Mouse (Mus musculus) G1E (cell line): ENCODE measurements around the gene Clec16a.

Experiments used
- CTCF ChIP-seq: IDR thresholded peaks from 2 replicates; pipeline ENCODE4 v1.5.1; 2012; ENCODE audit warnings: low read depth, low read length, inconsistent platforms, mixed read lengths
- GATA1 ChIP-seq: IDR thresholded peaks from 2 replicates; pipeline ENCODE4 v1.6.1; 2012; ENCODE audit warnings: borderline replicate concordance, low read length, inconsistent platforms, mixed read lengths
- POLR2AphosphoS5 ChIP-seq: IDR thresholded peaks from 2 replicates; pipeline ENCODE4 v1.6.1; 2012; ENCODE audit warnings: low read depth, low read length, inconsistent platforms; ENCODE audit not compliant: insufficient replicate concordance
- TAL1 ChIP-seq: conservative IDR thresholded peaks from 2 replicates; pipeline ENCODE4 v1.6.1; 2012; ENCODE audit warnings: low read depth, low read length, inconsistent platforms, mixed read lengths

GRCm38 (mm10) chr16:10609921-10610320, 64.8 kb downstream of the Clec16a start:
- no peak for TF ChIP-seq CTCF
- no peak for TF ChIP-seq GATA1
- no peak for TF ChIP-seq POLR2AphosphoS5
- TF ChIP-seq TAL1: no peak
